Mouse (Mus musculus) right cerebral cortex, adult 2 months (tissue): ENCODE measurements at regions not wholly inside any gene's neighbourhood (a gene's known extent, or its start where the extent isn't known, plus 50 kb on each side); places are given as distances from the start of the nearest gene placed in this dataset.

Experiments used
- DNase-seq, 2 experiments: peaks; one replicate each; pipeline ENCODE4 v3.0.0; 2021 to 2022; ENCODE audit warnings: low spot score in 2 of 2

DNA sequence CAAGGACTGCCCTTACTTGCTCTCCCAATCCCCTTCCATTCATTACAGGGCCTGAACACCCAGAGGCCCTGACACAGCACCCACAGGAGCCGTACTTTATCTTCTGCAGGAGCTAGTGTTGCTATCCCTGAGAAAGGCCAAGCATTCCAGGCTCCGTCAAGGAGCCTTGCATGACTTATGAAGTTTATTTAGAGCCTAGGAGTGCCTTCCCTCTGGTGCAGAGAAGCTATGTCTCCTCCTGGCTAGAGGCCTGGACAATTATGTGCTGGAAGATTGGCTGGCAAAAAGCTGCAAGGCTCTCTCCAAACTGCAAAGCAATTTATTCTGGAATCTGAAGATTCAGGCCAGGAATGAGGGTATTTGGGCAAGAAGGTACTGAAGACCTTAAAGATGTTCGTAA, 612.0 kb upstream of the Cdh5 start:
- DNase-seq: no peak

DNA sequence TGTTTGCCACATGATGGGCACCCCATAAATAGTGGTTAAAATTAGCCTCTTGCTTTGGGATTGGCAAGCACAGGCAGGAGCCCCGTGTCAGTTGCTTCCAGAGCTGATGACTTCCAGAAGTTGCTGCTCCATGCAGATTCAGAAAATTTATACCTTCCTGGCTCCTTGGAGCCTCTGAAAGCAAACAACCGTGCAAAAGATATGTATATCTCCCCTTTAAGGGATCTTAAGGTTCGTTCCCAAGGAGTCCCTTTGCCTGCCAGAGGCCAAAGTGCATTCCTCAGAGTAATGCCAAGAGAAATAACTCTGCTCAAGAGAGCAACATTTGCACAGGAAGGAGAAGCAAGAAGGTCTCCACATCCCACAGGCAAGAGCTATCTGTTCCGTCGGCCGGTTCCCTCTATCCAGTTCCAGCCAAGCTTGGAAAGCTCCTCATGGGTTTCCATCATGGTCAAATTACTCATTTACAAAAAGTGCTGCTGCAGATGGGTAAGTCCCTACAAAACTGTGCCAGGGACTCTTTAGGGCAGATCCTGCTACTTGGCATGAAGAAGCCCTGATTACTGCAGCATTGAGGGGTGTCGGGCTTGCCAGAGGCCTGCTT, 608.4 kb upstream of the Cdh5 start:
- no peak for DNase-seq

DNA sequence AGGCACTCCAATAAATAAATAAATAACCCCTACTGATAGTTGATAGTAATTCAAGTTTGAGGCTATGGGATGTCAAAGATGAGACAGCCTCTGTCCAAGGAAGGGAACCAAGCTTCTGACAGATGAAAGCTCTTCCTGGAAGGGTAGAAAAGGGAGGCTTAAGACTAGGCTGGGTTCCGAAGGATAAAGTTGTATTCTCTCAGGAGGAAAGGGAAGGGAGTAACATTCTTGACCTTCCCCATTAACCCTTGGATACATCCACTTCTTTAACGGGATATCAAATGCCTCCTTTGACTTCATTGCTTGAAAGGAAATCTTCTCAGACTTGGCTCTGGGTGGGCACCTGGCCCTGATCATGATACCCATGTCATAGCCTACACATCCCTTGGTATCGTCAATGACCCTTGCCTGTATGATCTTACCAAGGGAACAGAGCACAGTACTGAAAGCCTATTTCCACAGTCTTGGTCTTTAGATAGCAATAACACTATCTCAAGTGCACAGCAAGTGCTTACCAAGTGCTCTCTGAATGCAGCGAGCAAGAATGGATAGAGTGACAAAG, 607.4 kb upstream of the Cdh5 start:
- no peak for DNase-seq

DNA sequence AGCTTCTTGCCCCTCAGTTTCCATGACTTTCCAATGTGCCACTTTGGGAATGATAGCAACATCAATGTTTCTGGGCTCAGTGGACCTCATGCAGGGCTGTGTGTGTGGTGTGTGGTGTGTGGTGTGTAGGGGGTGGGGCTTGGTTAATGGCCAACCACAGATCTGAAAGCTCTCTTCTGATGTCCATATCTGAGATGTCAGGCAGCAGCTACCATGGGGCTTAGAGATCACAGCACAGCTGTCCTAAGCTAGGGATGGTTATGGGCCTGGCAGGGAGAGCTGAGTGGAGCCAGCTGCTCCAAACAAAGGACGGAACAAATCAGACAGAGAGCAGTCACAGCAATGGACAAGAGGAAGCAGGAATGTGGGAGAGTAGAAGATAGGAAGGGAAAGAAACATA, 606.8 kb upstream of the Cdh5 start:
- no peak for DNase-seq

DNA sequence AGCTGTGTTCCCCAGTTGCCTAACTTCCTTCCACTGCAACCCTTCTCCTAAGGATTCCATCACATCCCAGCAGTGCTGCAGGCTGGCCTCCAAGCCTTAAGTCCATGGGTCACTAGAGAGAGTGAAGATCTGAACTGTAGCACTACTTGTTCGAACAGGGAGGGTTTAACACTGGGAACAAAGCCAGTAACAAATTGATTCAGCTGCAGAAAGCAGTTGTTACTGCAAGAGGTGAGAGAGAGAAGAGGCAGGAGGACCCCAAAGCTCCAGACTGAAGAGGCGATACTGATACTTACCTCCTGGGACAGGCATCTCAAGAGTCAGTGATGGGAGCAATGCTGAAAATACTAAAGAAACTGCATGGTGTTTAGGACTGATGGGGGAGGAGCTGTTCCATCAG, 600.1 kb upstream of the Cdh5 start:
- DNase-seq: no peak

DNA sequence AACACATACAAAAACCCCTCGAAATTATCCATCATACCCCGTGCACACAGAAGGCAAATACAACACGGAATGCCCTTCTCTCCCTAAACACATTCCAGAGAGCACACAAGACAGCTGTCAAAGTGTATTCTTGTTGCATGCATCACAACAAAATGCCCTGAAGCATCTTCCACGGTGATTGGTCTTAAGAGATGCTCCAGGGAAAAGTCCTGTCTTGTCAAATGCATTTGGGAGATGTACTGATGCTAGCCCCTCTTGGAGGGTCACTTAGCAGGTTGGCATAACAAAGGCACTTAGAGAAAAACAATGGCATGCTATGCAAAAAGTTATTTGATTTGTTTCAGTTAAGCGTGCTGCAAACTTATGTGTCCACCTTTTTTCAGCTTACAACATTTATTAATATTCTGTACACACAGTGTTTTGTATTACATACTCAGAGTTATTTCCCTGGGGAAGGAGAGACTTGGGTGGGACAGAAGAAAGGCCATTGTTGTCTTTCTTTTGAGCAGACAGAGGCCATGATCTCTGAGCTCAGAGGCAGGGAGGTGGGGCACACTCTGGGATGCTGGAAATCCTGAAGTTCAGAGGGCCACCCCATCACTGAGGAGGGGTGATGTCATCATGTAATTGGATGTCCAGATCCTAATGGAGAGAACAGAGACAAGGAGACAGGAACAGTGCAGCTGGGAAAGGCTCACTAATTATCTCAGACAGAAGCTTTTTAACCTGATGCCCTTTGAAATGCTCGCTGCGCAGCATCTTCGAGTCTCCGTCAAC, 598.2 kb upstream of the Cdh5 start:
- no peak for DNase-seq

DNA sequence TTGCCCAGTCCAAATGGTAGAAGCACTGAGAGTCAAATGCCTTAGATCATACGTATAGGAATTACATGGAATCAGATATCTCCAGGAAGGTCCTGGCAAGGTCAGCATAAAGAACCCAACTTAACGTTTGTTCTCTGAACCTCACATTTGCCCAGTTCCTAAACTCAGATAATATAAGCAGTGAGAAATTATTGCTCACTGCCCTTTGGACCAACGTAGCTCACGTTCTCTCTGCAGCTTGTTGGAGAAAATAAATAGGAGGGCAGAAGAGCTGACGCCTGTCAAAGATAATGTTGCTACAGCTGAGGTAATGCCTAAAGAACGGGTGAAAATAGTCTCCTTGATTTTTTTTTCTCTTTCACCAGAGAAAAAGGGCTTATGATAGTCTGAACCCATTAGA, 595.1 kb upstream of the Cdh5 start:
- DNase-seq: no peak

DNA sequence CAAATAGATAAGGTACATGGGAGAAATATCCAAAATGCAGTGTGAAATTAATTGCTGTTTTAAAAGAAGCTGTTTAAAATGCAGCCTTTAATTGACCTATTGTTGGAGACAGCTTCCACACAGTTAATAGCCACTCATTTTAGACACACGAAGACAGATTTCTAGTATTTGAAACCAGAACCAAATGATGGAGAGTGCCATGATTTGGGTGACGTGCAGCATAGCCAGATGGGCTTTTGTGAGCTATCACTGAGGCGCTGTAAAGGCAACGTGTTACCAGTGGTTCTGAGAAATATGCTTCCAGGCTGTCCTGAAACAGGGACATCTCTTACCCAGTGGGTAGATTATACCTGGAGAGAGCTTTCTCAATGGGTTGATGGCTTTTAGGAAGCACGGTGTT, 594.4 kb upstream of the Cdh5 start:
- DNase-seq: no peak

DNA sequence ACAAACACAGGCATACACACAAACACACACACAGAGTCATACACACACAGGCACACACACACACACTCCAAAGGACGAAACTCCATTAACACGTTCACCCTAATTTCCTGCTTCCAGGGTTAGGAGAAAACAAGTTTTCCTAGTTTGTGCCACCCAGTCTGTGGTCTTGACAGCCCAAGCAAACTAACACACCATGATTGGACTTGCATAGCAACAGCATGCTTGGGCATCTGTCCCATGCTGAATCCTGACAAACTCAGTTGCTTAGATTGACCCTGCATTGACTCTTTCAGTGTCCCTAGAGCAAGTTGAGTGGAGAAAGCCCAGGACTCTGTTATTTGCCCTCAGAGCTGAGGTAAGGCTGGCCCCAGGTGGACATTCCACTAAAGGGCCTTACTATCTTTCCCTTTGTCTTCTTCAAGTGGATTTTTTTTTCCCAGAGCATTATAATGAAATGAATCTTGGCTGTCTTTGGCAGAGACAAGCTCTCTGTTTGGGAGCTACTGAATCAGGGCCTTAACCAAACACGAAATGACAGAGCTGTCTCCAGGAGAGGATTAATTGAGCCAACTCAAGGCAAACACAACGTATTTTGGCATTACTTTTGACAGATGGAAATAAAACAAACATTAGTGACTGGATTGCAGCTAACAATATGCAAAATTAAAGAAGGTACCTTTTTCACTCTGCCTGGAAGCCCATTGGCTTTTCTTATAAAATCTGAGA, 581.1 kb upstream of the Cdh5 start:
- DNase-seq: no peak

DNA sequence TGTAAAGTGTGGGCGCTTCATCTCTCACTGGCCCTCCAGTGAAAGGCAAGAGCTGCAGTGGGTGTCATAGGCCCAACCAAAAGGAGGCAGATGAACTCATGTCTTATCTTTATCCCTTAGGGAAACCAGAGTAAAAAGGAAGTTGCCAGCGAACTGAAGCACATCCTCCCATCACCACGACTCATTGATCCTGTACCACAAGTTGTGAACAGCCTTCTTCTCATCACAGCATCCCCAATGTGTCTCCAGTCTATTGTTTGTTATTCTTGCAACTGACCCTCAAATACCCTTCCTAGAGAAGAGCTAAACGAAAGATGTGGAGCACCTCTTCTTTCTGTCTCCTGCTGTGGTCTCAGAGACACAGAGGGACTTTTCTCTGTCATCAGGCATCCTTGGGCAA, 570.5 kb upstream of the Cdh5 start:
- no peak for DNase-seq

DNA sequence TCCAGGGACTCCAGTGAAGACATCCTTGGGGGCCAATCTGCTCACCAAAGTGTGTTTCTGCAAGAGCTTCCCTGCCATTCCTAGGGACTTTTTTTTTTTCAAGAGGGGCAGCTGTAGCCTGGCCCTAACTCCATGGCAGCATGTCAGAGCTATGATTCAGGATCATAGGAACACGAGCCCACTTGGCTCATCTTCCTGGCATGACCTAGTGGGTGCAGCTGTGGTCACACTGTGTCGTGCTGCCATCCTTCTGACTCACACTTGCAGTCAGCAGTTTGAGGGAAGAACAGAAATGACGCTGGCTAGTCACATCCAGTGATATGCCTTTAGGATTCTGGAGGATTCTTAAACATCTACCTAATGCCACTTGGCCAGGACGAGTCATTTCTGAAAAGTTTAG, 566.5 kb upstream of the Cdh5 start:
- peak in 1 of 2 experiments; percentile 7 for DNase-seq

DNA sequence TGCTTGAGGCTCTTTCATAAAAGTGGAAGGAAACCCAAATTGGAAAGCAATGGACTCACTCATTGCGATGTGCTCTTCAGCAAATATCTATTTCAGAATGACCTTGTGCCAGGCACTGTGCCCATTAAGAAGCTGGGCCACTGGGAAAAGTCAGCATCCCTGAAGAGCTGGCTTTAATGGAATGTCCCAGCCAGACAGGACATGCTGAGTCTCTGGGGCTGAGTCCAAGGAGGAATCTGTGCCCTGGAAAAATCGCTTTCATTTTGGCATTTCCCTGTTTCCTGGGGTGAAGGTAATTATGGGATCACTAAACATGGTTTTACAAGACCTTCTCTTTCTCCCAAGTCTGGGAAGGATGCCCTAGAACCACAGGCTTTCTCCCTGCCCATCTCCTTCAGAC, 564.6 kb upstream of the Cdh5 start:
- no peak for DNase-seq

DNA sequence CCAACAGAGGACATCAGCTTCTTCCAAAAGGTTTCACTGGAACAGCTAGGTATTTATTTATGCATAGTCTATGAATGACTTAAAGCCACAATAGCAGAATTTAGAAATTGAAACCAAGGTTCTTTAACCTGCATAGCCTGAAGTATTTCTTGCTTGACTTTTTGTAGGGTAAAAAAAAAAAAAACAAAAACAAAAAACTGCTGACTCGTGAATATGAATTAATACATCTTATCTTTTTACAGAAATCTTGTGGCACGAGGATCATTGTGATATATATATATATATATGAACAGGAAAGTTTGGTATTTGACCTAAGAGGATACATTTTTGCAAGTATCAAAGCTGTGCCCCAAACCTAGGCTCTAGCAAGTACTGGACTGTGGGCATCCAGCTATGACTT, 559.5 kb upstream of the Cdh5 start:
- no peak for DNase-seq

DNA sequence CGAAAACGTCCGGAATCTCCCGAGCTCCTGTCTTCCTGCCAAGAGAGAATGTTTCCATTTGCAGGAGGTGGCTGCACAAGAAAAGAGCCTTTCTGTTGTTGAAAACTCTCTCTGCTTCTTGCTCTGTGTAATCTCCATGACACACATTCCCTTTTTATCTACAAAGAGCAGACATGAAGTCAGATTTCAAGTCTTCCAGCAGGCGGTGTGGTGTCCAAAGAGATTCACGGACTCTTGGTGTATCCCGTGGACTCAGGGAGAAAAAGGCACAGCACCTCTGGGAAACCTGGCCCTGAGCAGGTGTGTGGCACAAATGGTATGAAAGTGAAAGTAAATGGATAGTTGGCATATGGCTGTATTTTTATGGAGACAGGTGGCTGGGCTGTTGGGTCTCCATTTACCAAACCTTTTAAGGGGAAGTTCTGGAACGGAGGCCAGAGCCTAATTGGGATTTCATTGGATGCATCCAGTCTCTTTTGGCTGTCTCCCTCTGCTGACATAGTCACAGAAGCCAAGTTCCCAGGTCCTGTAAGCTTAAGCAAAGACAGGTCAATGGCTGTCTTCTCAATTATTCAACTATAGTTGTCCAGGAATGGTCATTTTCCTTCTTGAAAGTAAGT, 549.4 kb upstream of the Cdh5 start:
- DNase-seq: peak in 1 of 2 experiments; percentile 9

DNA sequence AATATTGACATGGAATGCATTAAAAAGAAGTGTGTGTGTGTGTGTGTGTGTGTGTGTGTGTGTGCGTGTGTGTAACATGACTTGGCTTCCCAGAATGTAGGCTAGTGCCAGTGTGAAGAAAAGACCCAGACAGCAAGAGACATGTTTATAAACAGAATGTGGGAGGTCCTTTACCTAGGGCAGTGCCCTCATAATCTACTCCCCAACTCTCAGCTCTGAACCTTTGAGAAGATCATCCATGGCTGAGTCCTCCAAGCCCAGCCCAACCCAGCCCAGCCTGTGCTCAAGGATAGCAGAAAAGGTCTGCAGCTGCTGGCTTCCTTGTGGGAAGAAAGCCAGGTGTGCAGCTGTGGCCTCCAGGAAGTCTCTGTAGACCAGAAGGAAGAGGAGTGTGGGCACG, 539.8 kb upstream of the Cdh5 start:
- no peak for DNase-seq

DNA sequence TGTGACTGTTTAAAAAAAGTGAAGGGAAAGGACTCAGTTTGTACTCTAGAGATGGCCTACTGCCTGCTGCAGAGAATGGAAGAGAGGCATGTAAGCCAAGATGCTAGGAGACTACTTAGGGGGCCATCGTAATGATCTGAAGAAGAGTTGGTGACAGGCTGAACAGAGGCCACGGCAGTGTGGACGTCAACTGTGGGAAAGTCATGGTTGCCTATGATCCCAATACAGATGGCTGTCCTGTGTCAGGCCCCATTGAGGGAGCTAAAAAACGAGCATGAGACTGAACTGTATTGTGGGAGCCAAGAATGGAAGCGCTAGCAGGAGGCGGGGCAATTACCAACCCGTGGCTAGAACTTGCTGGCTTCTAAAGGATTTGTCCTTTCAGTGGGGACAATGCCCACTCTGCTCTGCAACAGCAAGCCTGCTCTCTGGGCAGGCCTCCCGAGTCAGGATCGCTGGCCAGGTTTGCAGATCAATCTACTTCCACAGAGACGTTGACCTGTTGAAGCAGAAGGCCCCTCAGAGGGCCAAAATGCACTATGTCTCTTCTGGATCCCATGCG, 530.5 kb upstream of the Cdh5 start:
- DNase-seq: no peak

DNA sequence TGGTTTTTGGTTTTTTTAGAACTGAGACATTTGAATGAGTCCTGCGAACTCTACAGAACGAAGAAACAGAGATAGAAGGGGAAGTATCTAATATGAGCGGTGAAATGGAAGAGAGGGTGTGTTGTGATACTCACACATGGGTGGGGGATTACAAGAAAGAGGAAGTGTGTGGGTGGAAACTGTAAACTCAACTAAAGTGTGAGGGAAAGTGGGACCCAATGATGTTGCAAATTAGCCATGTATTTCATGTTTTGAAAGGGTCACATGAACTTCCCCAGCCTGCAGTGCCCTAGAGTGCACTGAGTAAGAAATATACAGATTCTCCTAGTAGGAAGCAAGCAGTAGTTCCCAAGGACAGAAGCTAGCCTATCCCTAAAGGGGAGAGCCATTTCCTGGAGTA, 524.3 kb upstream of the Cdh5 start:
- no peak for DNase-seq

DNA sequence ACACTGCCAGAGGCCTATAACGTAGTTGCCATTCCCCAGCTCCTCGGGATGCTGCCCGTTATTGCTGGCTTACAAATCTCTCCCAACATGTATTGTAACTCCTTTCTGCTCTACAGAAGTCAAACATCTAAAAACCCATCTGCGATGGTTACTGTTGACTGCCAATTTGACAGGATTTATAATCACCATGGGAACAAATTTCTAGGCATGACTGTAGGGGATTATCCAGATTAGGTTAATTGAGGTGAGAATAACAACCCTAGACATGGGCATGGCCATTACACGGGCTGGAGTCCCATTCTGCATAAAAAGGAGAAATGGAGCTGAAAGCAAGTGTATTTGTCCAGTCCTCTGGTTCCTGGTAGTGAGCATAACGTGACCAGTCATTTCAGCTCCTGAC, 523.4 kb upstream of the Cdh5 start:
- DNase-seq: no peak

DNA sequence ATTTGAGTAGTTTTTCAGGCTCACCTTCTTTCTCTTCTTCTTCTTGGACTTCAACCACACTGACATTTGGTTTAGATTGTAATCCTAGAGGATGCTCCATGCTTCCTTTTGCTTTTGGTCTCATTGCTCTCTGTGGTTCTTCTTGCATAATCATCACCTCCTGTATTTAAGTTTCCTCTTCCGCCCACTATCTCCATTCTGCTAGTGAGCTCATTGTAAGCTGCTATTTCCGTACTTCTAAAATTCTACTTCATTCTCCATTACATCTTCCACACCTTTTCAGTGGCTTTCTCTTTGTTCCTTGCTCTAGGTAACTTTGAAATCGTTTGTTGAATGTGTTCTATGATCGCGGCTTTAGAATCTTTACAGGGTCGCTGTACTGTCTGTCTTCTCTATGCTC, 493.1 kb upstream of the Cdh5 start:
- DNase-seq: no peak

DNA sequence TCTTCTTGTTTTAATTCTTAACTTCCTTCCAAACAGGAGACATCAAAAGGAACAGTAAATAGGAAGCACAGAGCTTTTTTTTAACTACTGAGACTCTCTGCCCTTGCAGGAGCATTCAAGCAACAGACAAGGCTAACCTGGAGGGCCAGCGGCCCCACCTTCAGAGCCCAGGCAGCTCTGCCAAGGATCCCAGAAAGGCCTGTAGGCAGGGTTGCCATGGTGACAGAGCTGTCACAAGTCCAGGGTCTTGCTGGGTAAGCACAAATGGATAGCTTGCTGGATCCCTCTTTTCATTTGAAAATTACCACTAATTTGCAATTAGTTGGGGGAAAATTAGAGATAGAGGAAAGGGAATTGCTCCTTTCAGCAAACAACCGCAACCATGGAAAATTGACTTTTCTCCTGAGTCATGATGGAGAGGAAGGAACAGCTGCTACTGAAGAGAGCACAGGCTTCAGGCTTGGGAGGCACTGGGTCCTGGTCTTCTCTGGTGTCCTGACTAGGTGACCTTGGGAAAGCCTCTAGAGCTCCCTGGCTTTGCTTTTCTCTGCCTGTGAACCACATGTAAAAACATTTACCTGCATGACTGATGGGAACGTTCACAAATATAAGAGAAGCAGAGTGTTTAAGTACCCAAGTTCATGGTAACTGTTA, 477.5 kb upstream of the Cdh5 start:
- DNase-seq: peak; percentile 51 to 73

DNA sequence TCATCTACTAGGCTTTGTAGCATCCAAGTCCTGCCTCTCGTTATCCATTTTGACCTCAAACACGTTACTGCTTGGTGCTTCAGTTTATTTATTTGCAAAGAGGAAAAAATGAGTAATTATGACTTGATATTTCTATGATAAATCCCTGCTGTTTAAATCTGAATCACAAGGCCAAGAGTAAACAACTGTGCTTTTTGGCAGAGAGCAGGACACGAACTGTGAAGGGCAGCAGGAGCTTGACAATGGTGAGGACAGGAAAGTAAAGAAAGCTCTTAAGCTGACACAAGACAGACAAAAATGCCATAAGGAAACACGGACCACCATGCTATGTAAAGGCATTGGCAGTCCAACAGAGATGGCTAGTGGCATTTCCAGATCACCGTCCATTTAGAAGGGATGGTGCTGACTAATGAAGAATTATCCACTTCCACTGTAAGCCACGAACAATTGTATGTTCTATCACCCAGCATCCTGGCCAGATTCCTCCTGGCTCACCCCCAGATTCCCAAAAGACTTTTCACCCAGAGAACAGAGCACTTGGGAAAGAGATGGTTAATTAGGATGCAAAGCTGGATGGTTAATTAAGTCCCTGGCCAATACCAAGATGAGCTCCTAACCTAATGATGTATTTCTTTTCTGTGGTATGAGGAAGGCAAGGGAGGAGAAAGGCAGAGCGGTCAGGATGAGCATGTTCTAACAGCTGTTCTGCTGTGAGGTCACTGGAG, 476.1 kb upstream of the Cdh5 start:
- no peak for DNase-seq
